Mouse (Mus musculus): ENCODE measurements around the gene Fam177a.
"Not testable (repeated sequence)": the region's sequence is repeated elsewhere in the genome, so short reads cannot be mapped to it uniquely, and the experiment has no call there.

Fam177a gene

GRCm38 (mm10) chr12:55124242-55124641, at the start of gene Fam177a:
Gene Fam177a, plus strand, starts transcription at chr12:55124469.
- not testable (repeated sequence) for DNase-seq (ENCODE audit: low read depth, low spot score)

GRCm38 (mm10) chr12:55075296-55075695, 49.0 kb upstream of the Fam177a start:
- DNase-seq (ENCODE audit: low read depth, low spot score): no peak

DNA sequence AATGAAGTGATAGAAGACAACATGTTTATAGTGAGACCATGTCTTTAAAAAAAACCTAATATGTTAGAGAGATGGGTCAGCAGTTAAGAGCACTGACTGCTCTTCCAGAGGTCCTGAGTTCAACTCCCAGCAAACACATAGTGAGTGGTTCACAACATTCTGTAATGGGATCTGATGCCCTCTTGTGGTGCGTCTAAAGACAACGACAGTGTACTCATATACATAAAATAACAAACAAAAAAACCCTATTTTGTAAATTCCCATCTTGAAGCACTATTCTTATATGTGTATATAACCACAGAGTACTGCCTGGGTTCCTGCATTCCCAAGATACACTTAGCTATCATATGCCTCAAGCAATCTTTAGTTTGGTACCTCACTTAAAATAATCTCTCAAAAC, 45.6 kb upstream of the Fam177a start:
- peak; percentile 33 for DNase-seq (ENCODE audit: low read depth, low spot score)

DNA sequence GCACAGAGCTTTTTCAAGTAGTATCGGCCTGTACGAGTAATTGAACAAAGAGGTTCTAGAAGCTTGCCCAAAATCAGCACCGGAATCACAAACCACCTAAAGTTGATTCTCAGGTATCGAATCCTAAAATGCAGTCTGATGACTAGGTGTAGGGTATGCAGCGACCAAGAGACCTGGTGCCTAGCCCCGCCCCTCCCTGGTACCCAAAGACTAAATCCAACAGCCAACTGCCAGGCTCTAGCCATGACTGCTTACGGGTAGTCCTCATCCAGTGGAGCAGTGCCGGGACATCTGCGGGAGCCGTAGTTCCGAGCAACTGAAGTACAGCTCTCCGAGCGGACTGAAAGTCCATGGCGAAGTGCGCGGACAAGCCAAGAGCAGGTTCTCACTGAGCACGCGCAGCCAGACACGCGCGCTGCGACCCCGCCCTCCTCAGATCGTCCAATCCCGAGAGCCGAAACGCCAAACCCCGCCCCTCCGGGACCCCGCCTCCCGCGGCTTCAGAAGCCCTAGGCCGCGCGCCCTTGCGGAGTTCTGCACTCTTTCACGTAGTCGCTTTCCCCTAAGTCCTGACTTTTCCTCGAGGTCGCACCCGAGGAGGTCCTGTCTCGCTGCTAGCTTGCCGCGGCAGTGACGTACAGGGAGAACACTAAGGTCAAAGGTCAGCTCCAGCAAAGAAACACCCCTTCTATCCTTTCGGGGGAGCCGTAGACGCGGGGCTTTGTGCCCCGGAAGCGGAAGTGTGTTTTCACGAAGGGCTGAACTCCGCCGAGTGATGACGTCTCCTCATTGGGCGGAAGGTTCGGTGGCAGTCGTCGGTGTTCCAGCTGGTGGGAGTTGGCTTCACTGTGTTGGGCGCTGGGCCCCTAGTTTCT, 44.3 kb upstream of the Fam177a start, which contains the start of the genes 2700097O09Rik and Srp54a:
Gene 2700097O09Rik (minus strand): TSS at position 385 of the 875 bp plus-strand sequence.
Gene Srp54a (plus strand): TSS at position 537 of the 875 bp plus-strand sequence.
- peak; percentile 96 for DNase-seq (ENCODE audit: low read depth, low spot score)

GRCm38 (mm10) chr12:55080601-55080942, 43.7 kb upstream of the Fam177a start:
- not testable (repeated sequence) for DNase-seq (ENCODE audit: low read depth, low spot score)

GRCm38 (mm10) chr12:55092127-55092526, 32.1 kb upstream of the Fam177a start:
- DNase-seq (ENCODE audit: low read depth, low spot score): not testable (repeated sequence)

DNA sequence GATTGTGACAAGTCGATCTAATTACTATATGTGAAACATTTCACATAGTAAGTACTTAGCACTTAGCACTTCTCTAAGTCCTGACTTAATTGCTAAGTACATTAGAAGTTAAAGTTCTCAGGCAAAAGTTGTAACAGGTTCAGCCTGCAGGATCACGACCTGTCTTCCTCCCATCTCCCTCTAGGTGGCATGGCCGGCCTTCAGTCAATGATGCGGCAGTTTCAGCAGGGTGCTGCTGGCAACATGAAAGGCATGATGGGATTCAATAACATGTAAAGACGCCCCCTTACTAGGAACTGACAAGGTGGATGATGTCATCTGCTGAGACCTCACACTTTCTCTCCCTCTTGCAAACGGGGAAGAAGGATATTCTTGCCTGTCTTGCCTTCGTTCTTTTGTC, 11.7 kb upstream of the Fam177a start:
- not testable (repeated sequence) for DNase-seq (ENCODE audit: low read depth, low spot score)

DNA sequence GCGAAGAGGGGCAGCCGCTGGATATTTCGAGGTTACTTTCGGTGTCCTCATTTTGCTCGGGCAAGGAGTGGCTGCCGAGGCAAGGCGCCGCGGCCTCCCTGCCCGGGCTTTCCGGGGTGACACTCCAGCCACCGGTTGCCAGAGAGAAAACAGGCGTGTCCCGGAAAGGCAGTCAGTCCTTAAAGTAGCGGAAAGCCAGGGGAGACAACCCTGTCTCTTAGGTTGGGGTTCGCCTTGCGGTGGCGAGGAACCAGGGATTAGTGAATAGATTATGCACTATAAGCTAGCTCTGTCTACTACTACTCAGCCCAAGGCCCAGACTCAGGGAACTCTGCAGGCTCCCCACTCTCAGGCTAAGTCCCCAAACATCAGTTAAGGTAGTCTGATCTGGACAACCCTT, 462 bp downstream of the Fam177a start:
- not testable (repeated sequence) for DNase-seq (ENCODE audit: low read depth, low spot score)

GRCm38 (mm10) chr12:55135540-55135939, 11.3 kb downstream of the Fam177a start:
- DNase-seq (ENCODE audit: low read depth, low spot score): not testable (repeated sequence)

GRCm38 (mm10) chr12:55137859-55138258, 13.6 kb downstream of the Fam177a start:
- DNase-seq (ENCODE audit: low read depth, low spot score): not testable (repeated sequence)

DNA sequence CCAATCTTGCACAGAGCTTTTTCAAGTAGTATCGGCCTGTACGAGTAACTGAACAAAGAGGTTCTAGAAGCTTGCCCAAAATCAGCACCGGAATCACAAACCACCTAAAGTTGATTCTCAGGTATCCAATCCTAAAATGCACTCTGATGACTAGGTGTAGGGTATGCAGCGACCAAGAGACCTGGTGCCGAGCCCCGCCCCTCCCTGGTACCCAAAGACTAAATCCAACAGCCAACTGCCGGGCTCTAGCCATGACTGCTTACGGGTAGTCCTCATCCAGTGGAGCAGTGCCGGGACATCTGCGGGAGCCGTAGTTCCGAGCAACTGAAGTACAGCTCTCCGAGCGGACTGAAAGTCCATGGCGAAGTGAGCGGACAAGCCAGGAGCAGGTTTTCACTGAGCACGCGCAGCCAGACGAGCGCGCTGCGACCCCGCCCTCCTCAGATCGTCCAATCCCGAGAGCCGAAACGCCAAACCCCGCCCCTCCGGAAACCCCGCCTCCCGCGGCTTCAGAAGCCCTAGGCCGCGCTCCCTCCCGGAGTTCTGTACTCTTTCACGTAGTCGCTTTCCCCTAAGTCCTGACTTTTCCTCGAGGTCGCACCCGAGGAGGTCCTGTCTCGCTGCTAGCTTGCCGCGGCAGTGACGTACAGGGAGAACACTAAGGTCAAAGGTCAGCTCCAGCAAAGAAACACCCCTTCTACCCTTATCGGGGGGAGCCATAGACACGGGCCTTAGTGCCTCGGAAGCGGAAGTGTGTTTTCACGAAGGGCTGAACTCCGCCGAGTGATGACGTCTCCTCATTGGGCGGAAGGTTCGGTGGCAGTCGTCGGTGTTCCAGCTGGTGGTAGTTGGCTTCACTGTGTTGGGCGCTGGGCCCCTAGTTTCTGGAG, 30.5 kb downstream of the Fam177a start, which contains the start of gene Srp54b:
Gene Srp54b (plus strand): TSS at position 546 of the 890 bp plus-strand sequence.
- DNase-seq (ENCODE audit: low read depth, low spot score): not testable (repeated sequence)

GRCm38 (mm10) chr12:55155449-55155783, 31.1 kb downstream of the Fam177a start:
- not testable (repeated sequence) for DNase-seq (ENCODE audit: low read depth, low spot score)

DNA sequence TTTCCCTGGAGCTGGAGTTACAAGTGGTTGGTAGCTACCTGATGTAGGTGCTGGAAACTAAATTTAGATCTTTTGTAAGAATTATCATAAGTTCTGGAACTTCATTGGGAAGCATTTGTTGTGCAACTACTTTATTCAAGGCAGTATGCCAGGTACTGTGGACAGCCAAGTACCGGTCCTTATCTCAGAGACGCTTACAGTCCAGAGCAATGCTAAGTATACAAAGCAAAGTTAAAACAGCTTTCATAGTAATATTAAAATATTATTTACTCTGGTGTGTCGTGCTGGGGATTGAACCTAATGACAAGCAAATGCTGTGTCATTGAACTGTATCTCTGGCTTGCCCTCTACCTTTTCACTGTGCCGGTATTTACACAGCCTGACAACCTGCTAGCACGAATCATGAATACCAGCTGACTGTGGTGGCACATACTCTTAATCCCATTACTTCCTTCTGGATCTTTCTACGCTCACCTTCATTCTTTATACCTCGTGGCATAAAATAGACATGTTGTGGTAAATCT, 42.8 kb downstream of the Fam177a start:
- not testable (repeated sequence) for DNase-seq (ENCODE audit: low read depth, low spot score)

- DNase-seq (ENCODE audit: low read depth, low spot score): not testable (repeated sequence)
These were observed 63.4 kb downstream of the Fam177a start for GRCm38 (mm10) chr12:55187686-55188085.

GRCm38 (mm10) chr12:55189127-55189526, 64.9 kb downstream of the Fam177a start:
- not testable (repeated sequence) for DNase-seq (ENCODE audit: low read depth, low spot score)

All from CD4-positive helper T cell, adult 2 months (primary cell).